Mouse (Mus musculus): Measurements from ENCODE around the gene Tbc1d1. TPM values are rescaled to one million over a fixed set of nuclear protein-coding genes. Genes with fewer than 3 reads are reported as not detected.

Tbc1d1 gene
- total and polyA plus RNA-seq, 3 experiments, result 9.7 to 14.2 (median 10.2) TPM

DNA sequence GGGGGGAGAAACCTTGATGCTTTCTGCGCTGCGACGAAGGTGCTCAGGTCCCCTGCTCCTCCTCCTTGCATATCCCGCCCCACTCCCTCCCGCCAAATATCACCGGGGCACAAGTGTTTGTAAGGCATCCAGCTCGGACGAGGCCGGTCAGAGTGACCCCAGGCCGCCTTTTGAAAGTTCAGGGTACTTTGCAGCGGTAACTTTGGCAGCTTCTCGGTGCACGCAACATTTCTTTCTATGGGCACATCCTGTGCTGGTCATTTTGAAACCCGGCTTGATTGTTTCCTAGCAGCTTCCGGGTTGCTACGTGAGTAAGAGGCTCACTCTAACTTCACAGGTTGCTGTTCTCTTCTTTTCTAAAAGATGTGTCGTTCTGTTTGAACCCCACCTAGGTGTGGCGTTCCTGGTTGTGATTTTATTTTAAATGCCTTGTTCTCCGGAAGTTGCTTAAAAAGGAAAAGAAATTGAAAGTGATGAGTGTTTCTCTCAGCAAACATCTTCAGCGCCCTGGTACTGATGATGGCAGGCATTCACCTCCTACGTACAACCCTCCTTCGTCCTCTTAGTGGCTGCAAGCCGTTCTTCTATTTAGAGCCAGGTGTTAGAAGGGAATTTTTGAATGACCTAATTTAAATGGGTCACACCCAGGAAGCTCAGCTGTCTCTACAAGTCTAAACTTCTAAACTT lies 4.7 kb downstream of the Tbc1d1 start:
- peak; percentile 20 for DNase-seq

DNA sequence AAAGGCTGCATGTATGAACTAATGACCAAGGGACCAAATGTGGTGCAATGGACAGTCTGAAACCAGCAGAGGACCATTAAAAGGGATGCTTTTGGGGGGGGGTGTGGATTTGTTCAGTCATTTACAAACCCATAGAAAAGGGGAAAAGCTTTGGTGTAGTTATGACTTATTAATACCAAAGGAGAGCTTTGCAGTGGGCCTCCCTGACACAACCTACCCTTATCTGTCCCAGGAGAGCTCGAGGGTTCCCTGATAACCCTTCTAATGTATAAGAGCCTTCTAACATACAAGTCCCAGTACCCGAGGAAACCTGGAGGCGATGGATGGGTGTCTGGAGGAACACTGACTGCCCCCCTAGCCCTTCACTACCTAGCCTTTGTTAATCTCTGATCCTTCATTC lies 5.8 kb downstream of the Tbc1d1 start:
- no peak for DNase-seq

DNA sequence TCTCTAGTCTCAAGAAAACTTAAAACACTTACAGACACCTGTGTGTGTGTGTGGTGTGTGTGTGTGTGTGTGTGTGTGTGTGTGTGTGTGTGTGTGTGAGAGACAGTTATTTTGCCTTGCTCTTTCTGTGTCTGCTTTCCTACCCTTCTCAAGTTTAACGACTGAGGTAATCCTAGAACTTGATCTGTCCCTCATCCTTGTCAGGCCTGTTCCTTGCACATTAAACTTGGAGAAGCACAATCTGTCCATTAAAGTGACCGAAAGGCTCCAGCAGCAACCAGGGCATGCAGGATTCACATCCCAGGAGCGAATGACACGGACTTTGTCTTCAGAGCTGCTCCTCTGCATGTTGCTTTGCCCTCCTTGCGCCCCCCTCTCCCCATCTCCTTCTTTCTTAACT lies 6.5 kb downstream of the Tbc1d1 start:
- DNase-seq, result no peak

DNA sequence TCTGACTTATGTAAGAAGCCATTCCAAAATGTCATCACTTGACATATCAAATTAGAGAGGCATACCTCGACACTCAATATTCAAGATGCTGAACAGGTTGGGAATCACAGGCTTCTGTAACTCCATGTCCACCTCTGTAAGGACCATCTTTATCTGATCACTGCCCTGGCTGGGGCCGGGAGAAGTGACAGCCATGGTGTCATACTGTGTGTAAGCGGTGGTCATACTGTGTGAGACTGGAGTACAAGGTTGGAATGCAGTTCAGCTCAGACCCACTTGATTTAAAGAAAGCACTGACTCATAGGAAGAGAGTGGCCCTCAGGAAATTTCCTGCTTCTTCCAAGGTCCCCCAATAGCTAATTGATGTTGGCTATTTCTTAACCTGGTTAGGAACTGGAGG lies 8.3 kb downstream of the Tbc1d1 start:
- DNase-seq, result no peak

DNA sequence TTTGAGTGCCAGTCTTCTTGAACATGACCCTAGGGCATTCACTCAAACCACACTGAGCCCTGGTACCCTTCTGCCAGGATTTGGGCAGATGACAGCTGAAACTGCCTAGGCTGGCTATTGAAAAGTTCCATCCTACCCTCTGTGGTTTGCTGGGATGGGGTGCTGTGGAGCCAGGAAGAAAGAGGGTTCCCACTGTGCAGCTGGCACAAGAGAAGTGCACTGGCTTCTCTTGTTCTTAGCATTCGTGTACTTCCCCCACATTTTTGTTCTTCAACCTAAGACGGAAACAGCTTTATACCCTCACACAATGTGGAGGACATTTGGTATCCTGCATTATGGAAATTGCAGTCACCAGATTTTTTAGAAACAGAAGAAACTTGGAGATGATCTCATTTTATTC lies 9.7 kb downstream of the Tbc1d1 start:
- no peak for DNase-seq

DNA sequence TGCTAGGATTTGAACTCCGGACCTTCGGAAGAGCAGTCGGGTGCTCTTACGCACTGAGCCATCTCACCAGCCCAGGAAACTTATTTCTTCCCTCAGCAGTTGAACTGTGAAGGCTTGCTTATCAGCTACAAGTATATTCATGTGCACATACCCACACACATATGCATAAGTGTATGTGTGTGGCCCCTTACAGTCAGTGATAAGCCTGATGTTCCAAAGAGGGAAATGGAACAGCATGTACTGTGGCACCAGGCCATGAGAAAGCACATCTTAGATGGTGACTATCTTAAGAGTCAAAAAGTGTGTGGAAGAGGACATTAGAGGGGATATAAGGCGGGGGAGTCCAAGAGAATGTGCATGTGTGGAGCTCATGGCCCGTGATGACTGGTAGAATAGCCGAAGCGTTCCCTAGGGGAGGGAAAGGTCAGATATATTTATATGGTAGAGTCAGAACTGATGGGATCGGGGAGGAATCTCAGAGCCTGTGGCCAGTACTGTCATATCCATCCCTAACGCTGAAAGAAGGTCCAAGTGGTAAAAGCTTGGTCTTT lies 13.0 kb downstream of the Tbc1d1 start:
- no peak for DNase-seq

DNA sequence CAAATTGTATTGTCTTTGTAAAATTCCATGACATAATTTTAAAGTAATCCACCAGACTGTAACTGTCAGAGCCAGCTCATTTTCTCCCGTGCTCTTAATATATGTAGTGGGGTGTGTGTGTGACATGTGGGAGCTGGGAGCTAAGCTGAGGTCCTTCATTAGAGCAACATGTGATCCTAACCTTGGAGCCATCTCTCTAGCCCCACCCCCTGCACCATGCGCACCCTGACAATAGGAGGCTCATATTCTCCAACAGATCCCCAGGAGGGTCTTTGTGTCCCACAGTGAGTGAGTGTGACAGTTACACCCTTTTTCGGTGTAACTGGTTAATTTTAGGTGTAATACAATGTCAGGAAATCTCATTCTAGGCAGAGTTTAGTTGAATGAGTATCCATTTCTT lies 16.8 kb downstream of the Tbc1d1 start:
- DNase-seq, result no peak

DNA sequence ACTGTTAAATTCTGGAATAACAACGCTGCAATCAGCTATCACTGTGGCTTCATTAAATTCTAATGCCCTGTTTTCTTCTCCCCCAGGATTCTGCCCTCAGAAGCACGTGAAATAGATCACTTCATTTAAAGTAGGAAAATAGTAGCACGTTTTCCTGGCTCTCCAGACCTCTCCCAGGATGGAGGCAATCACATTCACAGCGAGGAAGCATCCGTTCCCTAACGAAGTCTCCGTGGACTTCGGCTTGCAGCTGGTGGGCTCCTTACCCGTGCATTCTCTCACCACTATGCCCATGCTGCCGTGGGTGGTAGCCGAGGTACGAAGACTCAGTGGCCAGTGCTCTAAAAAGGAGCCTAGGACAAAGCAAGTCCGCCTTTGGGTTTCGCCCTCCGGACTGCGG lies 17.2 kb downstream of the Tbc1d1 start:
- no peak for DNase-seq

DNA sequence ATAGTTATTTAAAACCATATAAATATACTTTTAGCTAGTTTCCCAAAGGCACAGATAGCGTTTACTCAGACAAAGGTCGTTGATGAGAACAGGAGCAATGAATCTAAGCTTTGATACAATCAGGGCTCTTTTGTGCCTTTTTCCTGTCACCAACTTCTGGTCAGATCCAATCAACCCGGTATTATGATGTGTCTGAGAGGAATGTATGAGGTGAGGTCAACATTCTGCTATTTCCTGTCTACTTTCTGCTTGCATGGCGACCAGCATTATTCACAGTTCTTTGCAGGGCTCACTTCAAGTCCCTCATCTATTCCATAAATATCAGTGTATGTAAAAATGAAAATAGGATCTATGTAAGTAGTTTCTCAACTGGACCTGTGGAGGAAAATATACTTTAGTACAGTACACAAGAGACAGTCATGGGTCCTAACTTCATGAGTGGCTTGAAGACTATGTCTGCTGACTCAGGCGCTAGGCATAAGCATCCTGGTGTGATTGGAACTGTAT lies 18.4 kb downstream of the Tbc1d1 start:
- DNase-seq, result no peak

DNA sequence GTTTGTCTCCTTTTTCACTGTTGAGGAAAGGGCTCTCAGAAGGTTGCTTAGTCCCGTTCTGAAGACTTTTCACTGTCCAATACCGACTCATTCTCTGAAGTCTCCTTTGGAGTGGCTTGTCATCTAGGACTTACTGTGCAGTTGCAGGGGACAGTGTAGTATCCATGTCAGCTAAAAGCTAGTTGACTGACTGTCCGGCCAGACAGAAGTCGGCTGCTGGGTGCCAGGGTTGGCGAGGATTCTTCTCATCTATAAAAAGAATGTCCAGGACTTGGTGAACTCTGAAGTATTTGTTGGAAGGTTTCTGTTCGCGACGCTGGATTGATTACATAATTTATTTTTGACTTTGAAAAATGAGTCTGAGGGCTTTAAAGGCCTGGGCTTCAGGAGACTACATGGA lies 24.4 kb downstream of the Tbc1d1 start:
- DNase-seq, result no peak

DNA sequence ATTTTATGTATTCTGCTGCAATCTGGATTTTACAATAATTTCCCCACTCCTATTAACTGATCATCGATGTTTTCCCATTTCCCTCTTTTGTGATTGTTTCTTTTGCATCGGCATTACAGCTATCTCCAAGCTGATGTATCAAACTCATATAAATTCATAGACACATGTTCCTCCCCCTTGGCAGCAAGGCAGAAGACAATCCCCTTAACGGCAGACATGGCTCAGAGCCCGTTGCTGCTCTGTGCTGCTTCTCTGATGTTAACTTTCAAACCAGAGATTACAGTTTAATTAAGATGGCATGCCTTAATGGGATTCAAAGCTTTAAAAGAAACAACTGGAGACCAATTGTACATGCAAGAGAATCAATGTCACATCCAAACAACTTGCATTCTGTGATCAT lies 27.6 kb downstream of the Tbc1d1 start:
- no peak for DNase-seq

DNA sequence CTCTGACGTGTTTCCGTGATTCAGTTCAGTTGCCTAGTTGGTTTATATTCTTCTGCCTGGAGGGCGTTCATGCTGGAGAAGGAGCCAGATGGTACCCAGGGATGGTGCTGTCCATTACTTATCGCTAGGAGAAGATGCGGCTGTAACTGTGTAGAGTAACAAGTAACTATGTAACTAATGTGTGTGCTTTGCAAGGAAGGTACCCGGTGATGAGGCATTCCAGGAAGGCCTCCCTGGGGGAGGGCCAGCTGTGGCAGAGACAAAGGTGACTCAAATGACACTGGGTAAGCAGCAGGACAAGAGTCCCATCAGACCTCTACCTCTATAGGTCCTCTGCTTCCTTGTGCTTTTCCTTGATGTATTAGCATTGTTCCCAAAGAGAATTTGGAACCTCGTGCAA lies 29.2 kb downstream of the Tbc1d1 start:
- DNase-seq, result no peak

DNA sequence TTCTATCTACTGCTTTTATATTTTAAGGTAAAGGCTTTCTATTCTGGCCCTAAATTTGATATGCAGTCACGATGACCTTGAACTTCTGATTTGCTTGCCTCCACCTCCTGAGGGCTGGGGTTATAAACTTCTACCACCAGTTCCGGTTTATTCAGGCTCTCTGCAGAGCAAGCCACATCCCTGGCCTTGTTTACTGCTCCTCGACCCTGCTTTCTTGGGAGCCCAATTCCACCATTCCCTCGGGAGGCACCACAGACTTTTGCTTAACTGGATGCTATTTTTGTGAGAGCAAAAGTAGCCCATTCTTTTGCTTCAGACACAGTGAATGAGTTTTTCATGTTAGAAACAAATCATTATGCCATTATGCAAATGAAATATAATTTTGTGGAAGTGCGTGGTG lies 30.5 kb downstream of the Tbc1d1 start:
- DNase-seq, result no peak

DNA sequence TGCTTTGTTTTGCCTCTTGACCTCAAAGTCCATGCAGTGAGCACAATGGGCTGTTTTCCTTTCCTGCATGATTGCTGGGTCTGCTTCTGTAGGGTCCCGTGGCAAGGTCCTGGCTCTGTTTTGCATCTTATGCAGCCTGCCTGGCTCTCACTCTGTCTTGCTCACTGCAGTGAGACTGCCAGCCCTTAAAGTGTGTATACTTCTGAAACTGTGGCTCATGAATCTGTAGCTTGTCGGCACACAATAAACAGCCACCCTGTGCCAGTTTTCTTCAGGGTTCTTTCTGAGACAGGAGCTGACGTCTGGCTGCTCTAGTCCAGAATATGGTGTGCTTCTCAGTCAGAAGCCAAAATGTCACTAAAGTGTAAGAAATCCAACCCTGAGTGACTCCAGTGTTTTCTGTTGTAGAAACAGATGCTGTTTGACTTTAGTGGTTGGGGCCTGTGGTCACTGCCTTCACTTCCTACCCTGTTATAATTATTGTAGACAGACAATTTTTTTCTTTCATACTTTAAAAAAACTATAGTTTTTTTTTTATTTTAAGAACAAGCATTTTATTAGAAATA lies 32.1 kb downstream of the Tbc1d1 start:
- DNase-seq, result no peak

DNA sequence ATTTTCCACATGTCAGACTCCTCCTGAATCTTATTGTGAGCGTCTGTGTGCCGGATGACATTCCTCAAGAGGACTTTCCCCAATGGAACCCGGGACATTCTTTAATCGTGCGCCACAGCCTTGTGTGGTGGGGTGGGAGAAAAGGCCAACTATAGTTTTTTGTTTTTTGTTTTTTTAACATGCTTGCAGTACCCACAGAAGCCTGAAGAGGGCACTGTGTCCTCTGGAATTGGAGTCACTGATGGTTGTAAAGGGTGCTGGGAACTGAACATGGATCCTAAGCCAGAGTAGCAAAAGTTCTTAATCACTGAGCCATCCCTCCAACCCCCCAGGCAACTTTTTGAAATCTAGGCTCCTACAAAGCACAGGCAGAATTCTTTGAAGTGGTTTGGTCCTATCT lies 34.8 kb downstream of the Tbc1d1 start:
- no peak for DNase-seq

DNA sequence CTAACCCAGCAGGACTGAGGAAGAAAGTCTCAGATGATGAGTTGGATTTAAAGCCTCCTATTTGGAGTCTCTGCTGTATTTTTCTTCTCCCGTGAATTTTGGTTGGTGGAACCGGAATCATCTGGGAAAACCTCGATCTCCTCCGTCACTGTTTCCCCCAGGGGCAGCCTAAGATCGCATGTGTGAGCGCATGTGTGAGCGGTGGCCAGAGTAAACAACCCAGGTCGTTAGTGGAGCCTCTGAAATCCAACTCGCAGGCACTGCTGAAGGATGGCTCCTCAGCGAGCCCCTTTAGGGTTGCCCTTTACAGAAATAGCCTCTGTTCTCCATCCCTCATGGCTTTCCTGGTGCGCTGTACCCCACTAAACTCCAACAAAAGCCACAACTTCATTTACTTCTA lies 37.2 kb downstream of the Tbc1d1 start:
- no peak for DNase-seq

DNA sequence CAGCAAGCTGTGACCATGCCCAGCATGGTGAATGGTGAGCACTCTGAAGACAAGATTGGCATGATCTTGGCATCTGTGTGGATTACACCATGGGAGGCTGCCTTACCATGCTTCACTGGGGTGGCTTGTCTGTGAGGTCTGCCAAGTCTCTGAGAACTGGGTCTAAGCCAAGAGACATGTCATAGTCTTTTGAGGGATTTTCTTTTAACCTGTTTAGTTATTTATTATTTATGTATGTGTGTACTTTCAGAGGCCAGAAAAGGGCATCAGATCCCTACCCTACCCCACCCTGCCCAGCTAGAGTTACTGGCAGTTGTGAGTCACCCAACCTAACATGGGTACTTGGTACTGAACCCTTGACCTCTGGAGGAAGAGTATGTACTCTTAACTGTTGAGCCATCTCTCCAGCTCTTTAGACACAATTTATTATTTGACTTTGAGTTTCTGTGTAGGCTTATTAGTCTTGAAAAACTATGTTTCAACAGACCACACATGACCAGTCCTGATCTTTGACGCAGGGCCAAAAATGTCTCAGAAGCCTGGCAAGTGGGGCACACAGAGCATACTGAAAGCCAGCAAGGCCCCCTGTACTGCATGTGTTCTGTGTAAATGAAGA lies 40.3 kb downstream of the Tbc1d1 start:
- peak; percentile 32 for DNase-seq

DNA sequence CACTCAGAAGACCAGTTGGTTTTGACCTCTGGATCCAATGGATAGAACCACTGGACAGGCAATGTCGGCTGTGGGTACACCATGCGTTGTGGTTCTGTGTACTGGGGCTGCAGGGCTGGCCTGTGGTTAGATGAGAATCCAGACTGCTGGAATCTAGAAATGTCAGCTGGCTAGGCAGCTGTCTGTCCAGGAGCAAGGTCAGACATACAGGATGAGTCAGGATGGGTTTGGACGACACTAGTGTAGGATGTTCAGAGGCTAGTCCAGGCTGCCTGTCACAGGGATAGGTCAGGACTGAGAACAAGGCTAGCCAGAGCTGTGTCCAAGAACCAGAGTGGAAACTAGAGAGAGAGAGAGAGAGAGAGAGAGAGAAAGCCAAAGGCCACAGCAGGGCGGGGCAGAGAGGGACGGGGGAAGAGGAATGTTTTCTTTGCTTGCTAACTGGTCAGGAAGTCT lies 40.8 kb downstream of the Tbc1d1 start:
- DNase-seq, result peak; percentile 48

DNA sequence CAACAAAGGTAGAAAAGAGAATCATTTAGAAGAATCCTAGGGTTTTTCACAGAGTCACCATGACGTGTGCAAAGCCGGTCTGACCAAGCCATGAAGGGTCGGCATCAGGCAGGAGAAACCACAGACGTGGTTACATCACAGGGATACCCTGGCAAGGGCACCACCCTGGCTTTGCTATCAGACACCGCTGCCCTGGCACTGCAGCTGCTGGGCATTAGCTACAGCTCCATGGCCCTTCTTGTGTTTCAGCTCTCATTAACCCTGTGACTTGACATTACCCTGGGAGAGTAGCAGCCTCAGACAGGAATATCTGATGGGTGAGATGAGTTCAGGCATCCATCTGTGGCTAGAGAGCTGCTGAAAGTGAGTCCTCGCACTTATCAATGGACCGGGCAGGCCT lies 42.5 kb downstream of the Tbc1d1 start:
- no peak for DNase-seq

DNA sequence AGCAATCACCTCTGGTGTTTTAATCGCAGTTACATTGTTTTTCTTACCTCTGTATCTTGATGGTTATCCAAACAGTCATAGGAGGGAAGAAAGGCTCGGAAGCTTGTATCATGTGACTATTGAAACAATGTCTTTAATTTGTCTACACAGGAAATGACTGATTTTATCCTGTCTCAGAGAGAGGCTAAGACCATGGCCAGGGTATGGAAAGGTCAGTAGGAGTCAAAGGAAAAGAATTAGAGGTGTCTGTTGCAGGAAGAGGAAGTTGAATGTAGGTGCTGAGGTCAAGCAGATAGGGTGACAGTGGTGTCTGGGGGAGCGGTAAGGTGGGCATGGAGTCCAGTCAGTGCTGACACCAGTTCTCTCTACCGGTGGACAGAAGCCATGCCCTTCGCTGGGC lies 45.0 kb downstream of the Tbc1d1 start:
- DNase-seq, result no peak

DNA sequence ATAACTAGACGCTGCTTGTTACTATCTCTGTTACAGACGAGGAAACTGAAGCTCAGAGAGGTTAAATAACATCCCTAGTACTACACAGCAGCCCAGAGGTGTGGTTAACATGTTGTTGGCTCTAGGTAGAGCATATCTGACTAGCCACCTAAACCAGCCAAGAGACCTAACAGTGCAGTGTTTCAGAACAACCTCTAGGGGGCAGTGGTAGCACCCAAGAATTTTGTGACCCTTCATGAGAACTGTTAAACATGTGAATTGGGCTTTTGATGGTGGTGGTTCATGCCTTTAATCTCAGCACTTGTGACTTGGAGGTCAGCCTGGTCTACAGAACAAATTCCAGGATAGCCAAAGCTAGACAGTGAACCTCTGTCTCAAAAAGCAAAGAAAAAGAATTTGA lies 46.2 kb downstream of the Tbc1d1 start:
- peak; percentile 42 for DNase-seq

DNA sequence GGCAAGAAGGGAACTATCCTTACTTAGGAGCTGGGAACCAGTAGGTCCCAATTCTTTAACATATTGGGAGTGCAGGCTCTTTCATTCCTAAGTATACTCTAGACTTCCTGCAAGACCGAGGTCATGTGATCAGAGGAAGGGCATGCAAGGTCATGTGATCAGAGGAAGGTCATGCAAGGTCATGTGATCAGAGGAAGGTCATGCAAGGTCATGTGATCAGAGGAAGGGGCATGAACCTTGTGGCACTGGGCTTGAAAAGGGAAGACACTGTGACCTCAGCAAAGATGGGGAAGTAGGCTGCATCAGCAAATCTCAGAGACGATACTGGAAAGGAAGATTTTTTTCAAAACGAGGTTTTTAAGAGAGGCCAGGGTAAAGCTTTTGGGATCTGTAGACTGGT lies 49.5 kb downstream of the Tbc1d1 start:
- no peak for DNase-seq

DNA sequence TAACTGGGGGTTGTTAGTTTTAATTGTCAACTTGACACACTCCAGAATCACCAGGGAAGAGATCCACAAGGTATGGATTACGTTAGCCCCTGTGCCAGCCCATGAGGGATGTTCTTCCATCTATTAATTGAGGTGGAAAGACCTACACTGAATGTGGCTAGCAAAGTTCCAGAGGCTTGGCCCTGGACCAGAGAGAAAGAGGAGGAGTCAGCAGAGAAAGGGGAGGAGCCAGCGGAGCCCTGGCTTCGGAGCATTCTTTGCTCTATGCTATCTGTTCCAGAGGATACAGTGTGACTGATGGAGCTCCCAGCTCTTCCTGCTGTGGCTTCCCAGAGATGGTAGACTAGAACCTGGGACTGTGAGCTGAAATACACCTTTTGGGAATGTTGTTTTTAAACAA lies 50.3 kb downstream of the Tbc1d1 start:
- DNase-seq, result no peak
